Mouse (Mus musculus): Measurements from ENCODE around the gene Ppp6c. TPM values are rescaled to one million over a fixed set of nuclear protein-coding genes. Genes with fewer than 3 reads are reported as not detected.

Ppp6c gene
- polyA plus RNA-seq, 1 experiment from 2014 or later, result 76.4 TPM

- Histone ChIP-seq H3K9ac (no peak overlapping the region), H3K4me2 (no peak overlapping the region), H3K4me1 (peaks cover 4% of the 10 kb centered on the region), H3K27me3 (no peaks in the 10 kb centered on the region), H3K36me3 (ENCODE audit: poor library complexity, severe bottlenecking) (peaks cover 19% of the 10 kb centered on the region), H3K4me3 (no peak overlapping the region), H3K27ac (no peak overlapping the region), H3K9me3 (replicated peaks) (no peaks in the 10 kb centered on the region)
- 99% methylated on average over 2 of the region's 2 CpGs for WGBS
- ATAC-seq, result no peak
Measured at GRCm38 (mm10) chr2:39194809-39195208, 31.4 kb downstream of the Ppp6c start.

GRCm38 (mm10) chr2:39190561-39191056 is 35.6 kb downstream of the Ppp6c start, which contains the start of gene Scai:
Gene Scai, minus strand, starts transcription at chr2:39190734.
- no peaks in the 10 kb centered on the region for H3K27me3 ChIP-seq
- peak within 1 kb of the TSS; percentile 89 for H3K4me3 ChIP-seq
- H3K4me2 ChIP-seq, result peak within 1 kb of the TSS; percentile 74
- peaks cover 16% of the 10 kb centered on the region for H3K4me1 ChIP-seq
- H3K27ac ChIP-seq, result peak within 1 kb of the TSS; percentile 99
- H3K9ac ChIP-seq, result peak within 1 kb of the TSS; percentile 94
- under 1% methylated on average over 39 of the region's 41 CpGs for WGBS
- peak; percentile 100 for ATAC-seq
- H3K9me3 ChIP-seq (replicated peaks), result no peaks in the 10 kb centered on the region
- H3K36me3 ChIP-seq (ENCODE audit: poor library complexity, severe bottlenecking), result peaks cover 13% of the 10 kb centered on the region

GRCm38 (mm10) chr2:39189961-39190560 is 36.2 kb downstream of the Ppp6c start:
- Histone ChIP-seq H3K36me3 (ENCODE audit: poor library complexity, severe bottlenecking) (peaks cover 17% of the 10 kb centered on the region), H3K4me1 (peaks cover 16% of the 10 kb centered on the region), H3K27me3 (no peaks in the 10 kb centered on the region), H3K9ac (peak overlapping the region; percentile 94), H3K4me2 (peak overlapping the region; percentile 74), H3K9me3 (replicated peaks) (no peaks in the 10 kb centered on the region), H3K27ac (peak overlapping the region; percentile 99), H3K4me3 (peak overlapping the region; percentile 89)
- WGBS, result under 1% methylated on average over 30 of the region's 39 CpGs
- ATAC-seq, result peak; percentile 90

- no peak overlapping the region for H3K4me2 ChIP-seq
- peaks cover 14% of the 10 kb centered on the region for H3K4me1 ChIP-seq
- H3K9me3 ChIP-seq (replicated peaks), result no peaks in the 10 kb centered on the region
- no peak for ATAC-seq
- peaks cover 38% of the 10 kb centered on the region for H3K36me3 ChIP-seq (ENCODE audit: poor library complexity, severe bottlenecking)
- no peak overlapping the region for H3K9ac ChIP-seq
- WGBS, result 82% methylated on average over 3 of the region's 3 CpGs
- H3K27me3 ChIP-seq, result no peaks in the 10 kb centered on the region
- no peak overlapping the region for H3K4me3 ChIP-seq
- no peak overlapping the region for H3K27ac ChIP-seq
Measured at GRCm38 (mm10) chr2:39185942-39186341, 40.3 kb downstream of the Ppp6c start.

GRCm38 (mm10) chr2:39183587-39183986 is 42.7 kb downstream of the Ppp6c start:
- Histone ChIP-seq H3K9me3 (replicated peaks) (no peaks in the 10 kb centered on the region), H3K4me1 (peaks cover 2% of the 10 kb centered on the region), H3K4me2 (no peak overlapping the region), H3K27me3 (no peaks in the 10 kb centered on the region), H3K9ac (no peak overlapping the region), H3K27ac (no peak overlapping the region), H3K4me3 (no peak overlapping the region), H3K36me3 (ENCODE audit: poor library complexity, severe bottlenecking) (peaks cover 51% of the 10 kb centered on the region)
- no peak for ATAC-seq
- WGBS, result 90% methylated on average over 2 of the region's 2 CpGs

- peaks cover 6% of the 10 kb centered on the region; the same call in 1 of the 2 replicates for H3K36me3 ChIP-seq (ENCODE audit: poor library complexity, severe bottlenecking)
- ATAC-seq, result no peak
- no peaks in the 10 kb centered on the region for H3K9me3 ChIP-seq (replicated peaks)
- no peak overlapping the region for H3K4me3 ChIP-seq
- H3K27ac ChIP-seq, result no peak overlapping the region
- no peaks in the 10 kb centered on the region for H3K4me1 ChIP-seq
- no peak overlapping the region for H3K9ac ChIP-seq
- H3K27me3 ChIP-seq, result no peaks in the 10 kb centered on the region
- H3K4me2 ChIP-seq, result no peak overlapping the region
- 95% methylated on average over 1 of the region's 1 CpGs for WGBS
Measured at GRCm38 (mm10) chr2:39160996-39161395, 65.3 kb downstream of the Ppp6c start.

GRCm38 (mm10) chr2:39157916-39158315 is 68.3 kb downstream of the Ppp6c start:
- no peak for ATAC-seq
- no peaks in the 10 kb centered on the region for H3K4me1 ChIP-seq
- no peak overlapping the region for H3K4me2 ChIP-seq
- H3K36me3 ChIP-seq (ENCODE audit: poor library complexity, severe bottlenecking), result peaks cover 9% of the 10 kb centered on the region; the same call in 1 of the 2 replicates
- H3K9ac ChIP-seq, result no peak overlapping the region
- H3K27ac ChIP-seq, result no peak overlapping the region
- 92% methylated on average over 1 of the region's 1 CpGs for WGBS
- no peaks in the 10 kb centered on the region for H3K27me3 ChIP-seq
- H3K4me3 ChIP-seq, result no peak overlapping the region
- H3K9me3 ChIP-seq (replicated peaks), result no peaks in the 10 kb centered on the region

GRCm38 (mm10) chr2:39156821-39157220 is 69.4 kb downstream of the Ppp6c start:
- 79% methylated on average over 1 of the region's 1 CpGs for WGBS
- Histone ChIP-seq H3K9me3 (replicated peaks) (no peaks in the 10 kb centered on the region), H3K4me2 (no peak overlapping the region), H3K36me3 (ENCODE audit: poor library complexity, severe bottlenecking) (peaks cover 9% of the 10 kb centered on the region; the same call in 1 of the 2 replicates), H3K27ac (no peak overlapping the region), H3K4me3 (no peak overlapping the region), H3K9ac (no peak overlapping the region), H3K4me1 (no peaks in the 10 kb centered on the region), H3K27me3 (no peaks in the 10 kb centered on the region)
- ATAC-seq, result no peak

GRCm38 (mm10) chr2:39150943-39151342 is 75.3 kb downstream of the Ppp6c start:
- H3K36me3 ChIP-seq (ENCODE audit: poor library complexity, severe bottlenecking), result peaks cover 3% of the 10 kb centered on the region; the same call in 1 of the 2 replicates
- no peak overlapping the region for H3K4me2 ChIP-seq
- no peak for ATAC-seq
- no peaks in the 10 kb centered on the region for H3K4me1 ChIP-seq
- no peaks in the 10 kb centered on the region for H3K9me3 ChIP-seq (replicated peaks)
- H3K9ac ChIP-seq, result no peak overlapping the region
- H3K27me3 ChIP-seq, result no peaks in the 10 kb centered on the region
- H3K4me3 ChIP-seq, result no peak overlapping the region
- no peak overlapping the region for H3K27ac ChIP-seq
- 79% methylated on average over 2 of the region's 2 CpGs for WGBS

- Histone ChIP-seq H3K4me2 (no peak overlapping the region), H3K36me3 (ENCODE audit: poor library complexity, severe bottlenecking) (peaks cover 4% of the 10 kb centered on the region; the same call in 1 of the 2 replicates), H3K4me1 (no peaks in the 10 kb centered on the region), H3K9ac (no peak overlapping the region), H3K4me3 (no peak overlapping the region), H3K27me3 (no peaks in the 10 kb centered on the region), H3K27ac (no peak overlapping the region), H3K9me3 (replicated peaks) (no peaks in the 10 kb centered on the region)
- ATAC-seq, result no peak
- WGBS, result 69% methylated on average over 2 of the region's 2 CpGs
Measured at GRCm38 (mm10) chr2:39148075-39148474, 78.2 kb downstream of the Ppp6c start.

- no peaks in the 10 kb centered on the region for H3K9me3 ChIP-seq (replicated peaks)
- H3K4me1 ChIP-seq, result no peaks in the 10 kb centered on the region
- 0 out of 2 replicates have a peak, but pooled peaks have one; percentile 41 for ATAC-seq
- H3K36me3 ChIP-seq (ENCODE audit: poor library complexity, severe bottlenecking), result peaks cover 4% of the 10 kb centered on the region; the same call in 1 of the 2 replicates
- H3K9ac ChIP-seq, result no peak overlapping the region
- H3K27me3 ChIP-seq, result no peaks in the 10 kb centered on the region
- 93% methylated on average over 1 of the region's 1 CpGs for WGBS
- no peak overlapping the region for H3K27ac ChIP-seq
- H3K4me3 ChIP-seq, result no peak overlapping the region
- no peak overlapping the region for H3K4me2 ChIP-seq
Measured at GRCm38 (mm10) chr2:39146469-39146868, 79.8 kb downstream of the Ppp6c start.
